Mouse (Mus musculus) liver, adult 10 weeks (tissue): ENCODE results near the gene Klhl30. TPM values are rescaled to one million over a fixed set of nuclear protein-coding genes. Genes with fewer than 3 reads are reported as not detected.

ENCODE experiments used
- polyA plus RNA-seq: library from polyadenylated mRNA; stranded (reverse); fragments of 350-450 nt; fragmentation: Illumina TruSeq; extraction: RNeasy Lipid Tissue Mini Kit (QIAGEN cat#74804); gene quantifications from one replicate; pipeline ENCODE4 v1.2.3, GENCODE M21; 2014; ENCODE audit warnings: low read depth, low replicate concordance

Klhl30 gene
- polyA plus RNA-seq: not detected

GRCm38 (mm10) chr1:91350841-91351240 is at the start of gene Klhl30:
TSS of gene Klhl30 (plus strand) at chr1:91351016.

GRCm38 (mm10) chr1:91321760-91322438 is 28.9 kb upstream of the Klhl30 start, which contains the start of gene Espnl:
TSS of gene Espnl (plus strand) at chr1:91322075.

DNA sequence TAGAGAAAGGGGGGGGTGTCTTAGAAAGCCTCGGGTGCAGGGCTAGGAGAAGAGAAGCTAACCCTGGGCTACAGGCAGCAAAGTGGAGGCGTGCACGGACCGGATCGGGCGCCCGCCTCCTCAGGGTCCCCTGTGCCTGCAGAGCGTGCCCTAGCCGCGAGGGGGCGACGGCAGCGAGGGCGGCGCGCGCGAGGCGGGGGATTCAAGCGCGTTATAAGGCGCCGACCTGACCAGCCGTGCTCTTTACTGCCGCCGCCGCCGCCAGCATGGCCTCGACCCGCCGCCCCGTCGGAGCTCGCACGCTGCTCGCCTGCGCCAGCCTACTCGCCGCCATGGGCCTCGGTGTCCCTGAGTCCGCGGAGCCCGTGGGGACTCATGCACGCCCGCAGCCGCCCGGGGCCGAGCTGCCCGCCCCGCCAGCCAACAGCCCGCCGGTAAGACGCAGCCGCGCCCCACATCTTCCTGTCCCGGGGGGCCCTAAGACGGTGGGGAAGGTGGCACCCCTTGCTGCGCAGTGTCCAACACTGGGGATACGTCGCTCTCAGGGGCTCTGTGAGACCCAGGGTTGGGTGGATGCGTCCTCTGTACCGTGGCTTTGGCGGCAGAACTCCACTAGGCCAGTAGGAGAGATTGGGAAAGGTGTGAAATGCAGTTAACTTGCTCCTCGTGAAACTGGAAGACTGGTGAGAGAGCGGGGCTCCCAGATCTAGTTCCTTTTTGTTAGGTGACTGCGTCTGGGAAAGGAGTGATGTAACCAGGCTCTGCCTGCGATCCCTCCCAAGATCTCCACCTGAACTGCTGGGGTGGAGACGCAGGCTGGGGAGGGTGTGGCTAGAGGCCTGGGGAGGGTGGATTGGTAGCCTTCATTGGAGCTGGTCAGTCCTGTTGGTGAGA is 15.6 kb downstream of the Klhl30 start, which contains the start of gene Erfe:
Erfe (plus strand) TSS at position 216 of the 894 bp plus-strand sequence.

DNA sequence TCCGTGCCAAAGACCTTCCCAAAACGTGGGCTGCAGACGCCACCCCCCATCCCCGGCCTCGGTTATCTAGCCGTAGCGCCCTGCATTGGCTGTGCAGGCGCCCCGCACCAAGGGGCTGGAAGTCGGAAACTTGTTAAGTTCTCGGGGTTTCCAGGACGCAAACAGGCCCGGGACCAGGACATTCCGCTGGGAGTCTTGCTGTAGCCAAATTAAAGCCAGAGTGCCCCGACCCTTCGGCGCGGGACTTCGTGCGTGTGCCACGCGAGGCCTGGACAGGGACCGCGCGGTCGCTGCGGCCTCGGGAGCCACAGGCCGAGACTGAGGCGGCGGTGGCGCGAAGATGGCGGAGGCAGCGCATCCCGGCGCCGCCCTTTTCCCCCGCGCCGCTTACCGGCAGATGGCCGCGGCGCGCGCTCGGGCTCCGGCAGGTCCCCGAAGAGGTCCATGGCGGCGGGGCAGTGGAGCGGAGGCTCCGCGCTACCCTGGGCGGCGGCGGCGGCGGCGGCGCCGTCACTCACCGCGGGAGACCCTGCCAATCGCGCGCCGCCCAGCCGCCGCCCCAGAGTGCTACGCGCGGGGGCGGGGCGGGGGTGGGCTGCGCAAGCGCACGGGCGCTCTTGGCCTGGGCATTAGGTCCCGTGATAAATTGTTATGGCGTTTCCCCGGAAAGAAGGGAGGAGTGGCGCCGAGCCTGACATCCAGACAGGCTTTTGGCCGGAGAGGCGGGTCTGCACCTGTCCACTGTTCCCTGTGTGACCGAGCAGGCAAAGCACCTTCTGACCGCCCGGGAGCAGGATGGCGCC is 47.6 kb downstream of the Klhl30 start, which contains the start of gene Ilkap:
Ilkap (minus strand) TSS at position 556 of the 803 bp plus-strand sequence.

Other genes starting within 250 kb of the Klhl30 start
- not detected for gene Rbm44, start 205.9 kb upstream of the Klhl30 start, polyA plus RNA-seq
- 0.48 TPM for gene Ramp1, start 171.2 kb upstream of the Klhl30 start, polyA plus RNA-seq
- gene Ube2f, start 100.7 kb upstream of the Klhl30 start, polyA plus RNA-seq: 75.9 TPM
- gene Scly, start 52.7 kb upstream of the Klhl30 start, polyA plus RNA-seq: 51.4 TPM
- not detected for gene Espnl, start 28.9 kb upstream of the Klhl30 start, polyA plus RNA-seq
- gene Erfe, start 15.4 kb downstream of the Klhl30 start, polyA plus RNA-seq: not detected
- gene Ilkap, start 47.8 kb downstream of the Klhl30 start, polyA plus RNA-seq: 19.5 TPM
- gene Hes6, start 63.0 kb downstream of the Klhl30 start, polyA plus RNA-seq: 4.1 TPM
- gene Per2, start 108.3 kb downstream of the Klhl30 start, polyA plus RNA-seq: 1.9 TPM
- gene Traf3ip1, start 143.6 kb downstream of the Klhl30 start, polyA plus RNA-seq: 2.5 TPM
- 2.3 TPM for gene Asb1, start 189.5 kb downstream of the Klhl30 start, polyA plus RNA-seq